Mouse (Mus musculus) heart, postnatal 14 days (tissue): ENCODE data around the gene Med9. TPM values are rescaled to one million over a fixed set of nuclear protein-coding genes. Genes with fewer than 3 reads are reported as not detected.
A peak's percentile ranks its signal among the peaks of the same experiment; 100 is the strongest.
"Not testable (repeated sequence)": the region's sequence is repeated elsewhere in the genome, so short reads cannot be mapped to it uniquely, and the experiment has no call there.

Experiments used
- DNase-seq, 2 experiments: peaks; one replicate each; pipeline ENCODE4 v3.0.0; 2021 to 2022
- intact Hi-C: fragments of 180-260 bp; cut with DNase I; formaldehyde crosslinking; loops from one replicate; pipeline ENCODE4 v1.15.1; 2025
- total RNA-seq, 2 experiments: library from RNA; stranded (reverse); gene quantifications; 2 replicates each; pipeline ENCODE4 v1.2.3; 2021

Med9 gene
- total RNA-seq, 2 experiments from 2014 or later, result 22.4 TPM

GRCm38 (mm10) chr11:59940645-59941044 is 7.4 kb upstream of the Med9 start:
- no peak for DNase-seq
- intact Hi-C loops, result no loop called here

- intact Hi-C loops, result no loop called here
- no peak for DNase-seq
These were observed 6.6 kb upstream of the Med9 start for GRCm38 (mm10) chr11:59941391-59941790.

- DNase-seq, intact Hi-C loops: not testable (repeated sequence)
These were observed 3.2 kb upstream of the Med9 start for GRCm38 (mm10) chr11:59944855-59945254.

- intact Hi-C loops, result no loop called here
- DNase-seq, result no peak
These were observed 378 bp downstream of the Med9 start for GRCm38 (mm10) chr11:59948401-59948767.

- no peak for DNase-seq
- intact Hi-C loops, result no loop called here
These were observed 4.9 kb downstream of the Med9 start for GRCm38 (mm10) chr11:59952892-59953291.

- intact Hi-C loops, result no loop called here
- no peak for DNase-seq
These were observed 8.7 kb downstream of the Med9 start for GRCm38 (mm10) chr11:59956749-59957148.

- no peak for DNase-seq
- intact Hi-C loops, result no loop called here
These were observed 11.4 kb downstream of the Med9 start for GRCm38 (mm10) chr11:59959453-59959852.

GRCm38 (mm10) chr11:59960476-59961337 is 12.7 kb downstream of the Med9 start:
- peak in 1 of 2 experiments; percentile 25 for DNase-seq
- intact Hi-C loops, result no loop called here

- intact Hi-C loops, result no loop called here
These were observed 13.4 kb downstream of the Med9 start for GRCm38 (mm10) chr11:59961338-59961875.

GRCm38 (mm10) chr11:59962590-59962989 is 14.6 kb downstream of the Med9 start:
- intact Hi-C loops, result no loop called here

More at GRCm38 (mm10) chr11:59961338-59961875, 13.4 kb downstream of the Med9 start:
- DNase-seq, result no peak

GRCm38 (mm10) chr11:59963364-59964162 is 15.6 kb downstream of the Med9 start:
- DNase-seq, result peak in 1 of 2 experiments; percentile 31
- intact Hi-C loops, result loop anchor here (2.0 kb wide), 3 partner anchors 63 to 113 kb away; no protein-coding TSS in a partner anchor

More at GRCm38 (mm10) chr11:59962590-59962989, 14.6 kb downstream of the Med9 start:
- DNase-seq, result no peak

GRCm38 (mm10) chr11:59964163-59964758 is 16.3 kb downstream of the Med9 start:
- peak; percentile 31 to 42 for DNase-seq
- intact Hi-C loops, result loop anchor here (2.0 kb wide), 3 partner anchors 63 to 113 kb away; no protein-coding TSS in a partner anchor

- intact Hi-C loops, result loop anchor here (2.0 kb wide), 3 partner anchors 62 to 112 kb away; no protein-coding TSS in a partner anchor
- peak; percentile 86 to 88 for DNase-seq
These were observed 16.8 kb downstream of the Med9 start, which contains the start of gene Rasd1 for GRCm38 (mm10) chr11:59964818-59965217. Rasd1 (minus strand) TSS chr11:59964944.

GRCm38 (mm10) chr11:59965227-59966101 is 17.5 kb downstream of the Med9 start:
- DNase-seq, result peak; percentile 85 to 89
- intact Hi-C loops, result loop anchor here (1.0 to 2.0 kb wide), 4 partner anchors 61 to 111 kb away; no protein-coding TSS in a partner anchor

GRCm38 (mm10) chr11:59966102-59966483 is 18.1 kb downstream of the Med9 start:
- intact Hi-C loops, result loop anchor here (1.0 kb wide), 1 partner anchor 86 kb away; no protein-coding TSS in a partner anchor
- DNase-seq, result no peak

- intact Hi-C loops, result no loop called here
- DNase-seq, result no peak
These were observed 19.8 kb downstream of the Med9 start for GRCm38 (mm10) chr11:59967765-59968164.

GRCm38 (mm10) chr11:59970780-59971179 is 22.8 kb downstream of the Med9 start:
- DNase-seq, result no peak
- intact Hi-C loops, result loop anchor here (2.0 kb wide), 1 partner anchor 48 kb away; no protein-coding TSS in a partner anchor

GRCm38 (mm10) chr11:59971691-59972090 is 23.7 kb downstream of the Med9 start:
- DNase-seq, result no peak
- intact Hi-C loops, result loop anchor here (2.0 kb wide), 1 partner anchor 47 kb away; no protein-coding TSS in a partner anchor

- DNase-seq, result no peak
- intact Hi-C loops, result no loop called here
These were observed 25.4 kb downstream of the Med9 start for GRCm38 (mm10) chr11:59973389-59973788.
